Mouse (Mus musculus): ENCODE measurements around the gene Olfm4. TPM values are rescaled to one million over a fixed set of nuclear protein-coding genes. Genes with fewer than 3 reads are reported as not detected.

The Olfm4 gene
- polyA plus RNA-seq, 2 experiments from 2014 or later: not detected

DNA sequence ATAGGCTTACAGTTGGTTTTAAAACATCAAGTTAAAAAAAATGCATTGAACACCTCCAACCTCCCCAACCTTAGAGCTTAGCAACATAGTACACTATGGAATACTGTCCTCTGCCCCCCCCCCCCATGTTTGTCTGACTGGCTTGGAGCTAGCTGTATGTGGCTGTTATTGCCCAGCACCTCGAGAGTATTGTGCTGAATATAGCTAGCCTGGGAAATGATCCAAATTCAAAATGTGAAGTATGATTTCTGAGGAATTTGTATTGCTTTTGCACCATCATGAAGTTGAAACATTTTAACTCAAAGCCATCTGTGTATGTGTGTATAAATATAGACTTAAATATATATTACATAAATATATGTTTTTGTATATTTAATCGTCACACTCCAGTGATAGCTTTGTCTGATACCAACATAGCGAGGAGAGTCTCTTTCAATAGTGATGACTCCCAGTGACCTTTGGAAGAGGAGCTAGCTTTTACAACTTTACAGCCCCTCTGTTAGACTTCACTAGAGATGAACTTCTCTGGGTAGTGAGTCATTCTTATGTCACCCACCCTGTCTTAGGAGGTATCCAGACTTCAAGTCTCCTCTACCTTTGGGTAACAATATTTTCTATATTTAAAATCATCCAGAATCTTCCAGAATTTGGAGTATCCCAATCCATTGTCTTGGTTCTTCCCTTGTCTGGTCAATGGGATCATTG lies 45.6 kb downstream of the Olfm4 start:
- no peak for ATAC-seq

DNA sequence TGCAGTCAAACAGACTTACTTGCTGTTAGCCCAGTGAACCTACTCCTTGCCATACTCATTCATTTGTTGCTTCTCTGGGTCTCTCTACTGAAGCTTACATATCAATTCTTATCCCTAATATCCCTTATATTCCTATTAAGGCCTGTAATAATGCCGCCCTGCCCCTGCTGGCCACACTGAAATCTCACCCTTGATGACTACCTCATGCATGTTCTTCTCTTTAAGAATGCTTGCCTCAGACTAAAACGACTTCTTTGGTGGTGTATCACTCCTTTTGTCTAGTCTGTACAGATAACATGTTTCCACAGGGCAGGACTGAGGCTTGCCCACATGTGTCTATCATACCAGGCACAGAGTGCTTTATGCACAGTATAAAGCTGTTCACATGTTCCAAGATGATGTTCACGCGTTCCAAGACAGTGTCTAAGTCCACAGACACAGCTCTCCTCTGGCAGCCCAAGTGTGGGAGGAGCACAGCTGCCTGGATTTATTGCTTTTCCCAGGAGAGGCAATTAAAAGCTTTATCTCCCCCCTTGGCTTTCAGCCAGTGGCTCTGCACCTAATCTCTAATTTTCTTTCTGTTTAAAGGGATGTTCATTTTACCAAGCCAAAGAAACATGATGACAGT lies 55.9 kb downstream of the Olfm4 start:
- no peak for ATAC-seq

DNA sequence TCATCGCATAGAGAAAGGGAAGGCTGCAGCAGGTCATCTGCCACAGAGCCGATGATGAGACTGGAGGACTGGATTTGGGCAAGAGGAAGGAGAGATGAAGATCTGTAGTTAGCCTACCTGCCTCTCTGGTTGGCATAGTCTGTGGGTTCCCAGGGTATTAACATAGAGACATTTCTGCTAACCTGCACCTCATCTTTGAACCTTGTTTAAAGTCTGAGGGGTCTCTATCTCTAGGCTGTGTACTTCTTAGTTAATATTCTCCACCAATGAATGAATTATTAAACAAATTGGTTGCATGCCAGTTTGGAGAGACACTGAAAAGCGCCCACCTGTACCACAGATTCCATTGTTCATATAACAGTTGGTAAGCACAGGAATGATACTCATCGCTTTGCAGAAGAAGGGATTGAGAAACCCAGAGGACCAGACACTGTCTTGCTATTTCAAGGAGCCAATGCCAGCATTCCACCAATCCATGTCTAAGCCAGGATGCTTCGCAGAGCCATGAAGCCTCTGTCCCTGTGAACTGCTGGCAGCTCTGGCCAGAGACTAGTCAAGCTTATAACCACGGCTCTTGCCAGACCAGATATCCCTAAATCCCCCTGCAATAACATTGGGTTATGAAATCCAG lies 62.3 kb downstream of the Olfm4 start:
- no peak for ATAC-seq

DNA sequence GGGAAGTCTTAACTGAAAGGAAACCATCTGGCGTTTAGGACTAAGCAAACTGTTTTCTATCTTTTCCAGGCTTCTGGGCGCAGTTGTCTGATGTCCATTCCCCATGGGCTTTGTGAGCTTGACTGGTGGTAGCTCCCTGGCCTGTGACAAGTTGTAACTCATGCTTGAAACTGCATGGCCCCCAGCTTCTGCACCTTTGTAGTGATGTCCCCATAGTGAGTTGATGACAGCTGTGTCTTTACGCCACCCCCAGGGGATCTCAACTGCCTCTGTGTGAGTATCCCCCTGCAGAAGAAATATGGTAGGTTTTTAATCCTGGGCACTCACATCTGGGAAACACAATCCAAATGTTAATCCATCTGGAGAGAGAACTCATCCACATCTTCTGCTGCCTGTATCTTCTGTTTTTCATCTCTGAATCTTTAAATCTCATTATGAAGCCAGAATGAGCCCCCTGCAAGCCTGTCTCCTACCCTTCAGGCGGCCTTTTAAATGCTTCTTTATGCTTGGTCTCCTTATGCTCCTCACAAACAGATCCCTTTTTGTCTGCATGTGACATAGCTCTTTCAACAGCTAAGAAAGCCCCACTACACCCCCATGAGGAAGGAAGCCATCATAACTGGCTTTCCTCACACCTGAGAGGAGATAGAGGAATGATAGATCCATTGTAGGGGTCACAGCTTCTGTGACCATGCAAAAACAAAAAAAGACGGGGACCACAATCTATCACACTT lies 63.7 kb downstream of the Olfm4 start:
- ATAC-seq: no peak

DNA sequence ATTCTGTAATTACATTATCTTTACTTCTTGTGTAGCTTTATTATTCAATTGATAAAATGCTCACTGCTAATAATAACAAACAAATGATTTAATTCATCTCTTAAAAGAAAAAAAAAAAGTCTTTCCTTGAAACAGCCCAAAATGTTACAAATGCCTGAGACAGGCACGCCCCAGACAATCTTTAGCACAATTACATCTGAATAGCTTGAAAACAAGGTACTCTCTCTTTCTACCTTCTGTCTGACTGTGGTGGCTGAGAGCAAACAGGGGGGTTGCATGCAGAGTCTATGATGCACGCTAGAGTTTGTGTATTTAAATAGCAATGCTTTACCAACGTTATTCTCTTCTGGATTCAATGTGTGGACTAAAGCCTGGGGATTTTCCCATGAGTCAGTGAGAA lies 71.8 kb downstream of the Olfm4 start:
- ATAC-seq: no peak

DNA sequence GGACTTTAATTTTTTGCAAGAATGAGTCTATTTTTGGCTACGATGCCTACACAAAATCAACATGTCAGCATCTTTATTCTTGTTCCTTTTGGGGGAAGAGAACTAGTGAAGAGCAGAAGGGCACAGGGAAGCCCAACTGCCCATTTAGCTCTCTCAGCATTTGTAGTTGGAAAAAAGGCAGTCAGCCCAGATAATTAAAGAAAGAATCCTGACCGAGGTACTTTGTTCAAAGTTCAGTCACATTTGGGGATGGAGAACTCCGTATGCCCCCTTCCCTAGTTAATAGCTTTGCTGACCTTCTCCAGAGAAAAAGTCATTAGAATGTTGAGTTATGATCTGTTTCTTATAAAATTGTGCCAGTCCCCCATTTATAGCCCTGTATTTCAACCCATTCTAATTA lies 77.8 kb downstream of the Olfm4 start:
- no peak for ATAC-seq

DNA sequence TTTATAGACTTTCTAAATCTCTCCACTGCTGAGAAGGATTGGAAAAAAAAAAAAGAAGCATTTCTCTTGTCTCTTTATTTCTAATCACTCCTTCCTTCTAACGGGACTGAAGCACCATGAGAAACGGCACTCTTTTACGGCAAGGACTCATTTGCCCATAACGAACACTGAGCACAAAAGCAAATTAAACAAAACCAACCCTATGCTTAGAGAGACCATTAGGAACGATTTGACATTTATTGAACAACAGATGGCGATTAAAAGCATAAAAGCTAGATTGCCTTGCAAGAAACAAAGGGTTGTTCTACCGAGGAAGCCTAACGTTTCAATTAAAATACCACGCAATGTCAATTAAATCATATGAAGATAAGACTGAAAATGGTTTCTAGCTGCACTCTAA lies 79.0 kb downstream of the Olfm4 start:
- no peak for ATAC-seq

DNA sequence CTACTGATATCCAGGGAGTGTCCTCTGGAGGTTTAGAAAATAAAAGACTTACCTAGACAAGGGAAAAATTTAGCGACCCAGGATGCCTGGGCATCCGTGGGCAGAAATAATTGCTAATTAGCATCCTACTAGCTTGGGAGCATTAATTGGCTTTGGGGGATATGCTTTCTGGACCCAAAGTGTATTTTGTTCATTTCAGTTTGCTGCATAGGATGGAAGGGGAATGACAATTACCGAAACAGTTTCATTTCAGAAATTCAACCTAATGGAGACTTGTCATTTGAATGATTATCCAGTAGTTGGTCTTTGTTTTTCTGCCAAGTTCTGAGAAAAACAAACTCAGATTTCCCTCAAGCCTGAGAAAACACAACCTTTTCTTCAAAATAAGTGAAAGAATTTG lies 86.7 kb downstream of the Olfm4 start:
- no peak for ATAC-seq

Other genes with a start within 250 kb of the Olfm4 start
- gene Pcdh8, start 212.8 kb upstream of the Olfm4 start, polyA plus RNA-seq (2017; shearing (Covaris generic)): not detected

All from activated CD4-positive, CD25-positive, alpha-beta regulatory T cell, adult 4 months (primary cell).